Mouse (Mus musculus) cerebellum, adult 2 months (tissue): Measurements from ENCODE around the gene Pxmp4. TPM values are rescaled to one million over a fixed set of nuclear protein-coding genes. Genes with fewer than 3 reads are reported as not detected.

Source experiments
- DNase-seq, 2 experiments: peaks; one replicate each; pipeline ENCODE4 v3.0.0; 2021
- H3K27ac ChIP-seq: fragments of 200-500 bp; 2 replicates; pipeline ENCODE4 v1.5.1; 2012; ENCODE audit warnings: low read length, control low read depth, inconsistent platforms; ENCODE audit not compliant: insufficient read depth
- H3K27me3 ChIP-seq: fragments of 200-500 bp; 2 replicates; pipeline ENCODE4 v1.6.1; 2012; ENCODE audit warnings: inconsistent platforms, mild to moderate bottlenecking, low read length, moderate library complexity; ENCODE audit not compliant: control insufficient read depth, insufficient read depth
- H3K4me1 ChIP-seq: fragments of 200-500 bp; 2 replicates; pipeline ENCODE4 v1.6.1; 2011; ENCODE audit warnings: low read length; ENCODE audit not compliant: control insufficient read depth, insufficient read depth
- H3K4me3 ChIP-seq: fragments of 200-500 bp; replicated peaks from 2 replicates; pipeline ENCODE3; 2011; ENCODE audit warnings: mild to moderate bottlenecking, low read depth, low read length, control low read depth; ENCODE audit not compliant: insufficient read depth
- CTCF ChIP-seq: fragments of 200-500 bp; IDR thresholded peaks from 2 replicates; pipeline ENCODE4 v1.5.1; 2011; ENCODE audit warnings: low read depth, mild to moderate bottlenecking, control low read depth, low read length, moderate library complexity, borderline replicate concordance; ENCODE audit not compliant: insufficient read depth
- POLR2A ChIP-seq: fragments of 200-500 bp; IDR thresholded peaks from 2 replicates; pipeline ENCODE4 v1.6.1; 2011; ENCODE audit warnings: low read length, control low read depth, borderline replicate concordance; ENCODE audit not compliant: insufficient read depth
- WGBS: fragments of 180-500 bp; shearing (Covaris S2); methylation state at CpG from one replicate; pipeline ENCODE4 v1.1.7; 2018; 5-methylcytosine and 5-hydroxymethylcytosine counted together
- polyA plus RNA-seq: library from polyadenylated mRNA; depleted of rRNA; stranded (reverse); fragments of >200 nt; gene quantifications from 2 replicates; pipeline ENCODE4 v1.2.3, GENCODE M21; 2012

Gene Pxmp4
- polyA plus RNA-seq, 1 experiment = 14.9 TPM

- H3K4me1 ChIP-seq = peaks cover 23% of the 10 kb centered on the region
- H3K27me3 ChIP-seq = no peaks in the 10 kb centered on the region
- peak overlapping the region; percentile 33 for H3K4me3 ChIP-seq
- 2% methylated on average over 27 of the region's 27 CpGs for WGBS
- 0 out of 2 replicates have a peak overlapping the region, but pooled peaks have one; percentile 10 for H3K27ac ChIP-seq
- TF ChIP-seq CTCF = peak; percentile 77
- TF ChIP-seq POLR2A = no peak
- peak; percentile 87 to 89 for DNase-seq
Measured at GRCm38 (mm10) chr2:154552424-154552907, 51.0 kb downstream of the Pxmp4 start.

GRCm38 (mm10) chr2:154551927-154552326 is 51.6 kb downstream of the Pxmp4 start:
- Histone ChIP-seq H3K4me3 (peak overlapping the region; percentile 33), H3K27ac (no peak overlapping the region)
- no peak for TF ChIP-seq POLR2A
- no peak for TF ChIP-seq CTCF

GRCm38 (mm10) chr2:154551476-154551875 is 52.0 kb downstream of the Pxmp4 start, which contains the start of gene Actl10:
Gene Actl10, plus strand, starts transcription at chr2:154551776.
- Histone ChIP-seq H3K27ac (0 out of 2 replicates have a peak within 1 kb of the TSS, but pooled peaks have one; percentile 10), H3K27me3 (no peaks in the 10 kb centered on the region), H3K4me1 (peaks cover 19% of the 10 kb centered on the region), H3K4me3 (peak within 1 kb of the TSS; percentile 33)
- peak in 1 of 2 experiments; percentile 12 for DNase-seq
- 89% methylated on average over 4 of the region's 4 CpGs for WGBS
- TF ChIP-seq POLR2A (no peak), CTCF (no peak)

More at GRCm38 (mm10) chr2:154551927-154552326, 51.6 kb downstream of the Pxmp4 start:
- H3K27me3 ChIP-seq = no peaks in the 10 kb centered on the region
- 22% methylated on average over 21 of the region's 21 CpGs for WGBS
- peak in 1 of 2 experiments; percentile 37 for DNase-seq
- H3K4me1 ChIP-seq = peaks cover 19% of the 10 kb centered on the region

- WGBS = 50% methylated on average over 2 of the region's 2 CpGs
- TF ChIP-seq POLR2A (no peak), CTCF (no peak)
- Histone ChIP-seq H3K27me3 (no peaks in the 10 kb centered on the region), H3K27ac (no peak overlapping the region), H3K4me1 (peaks cover 19% of the 10 kb centered on the region), H3K4me3 (no peak overlapping the region)
- DNase-seq = no peak
Measured at GRCm38 (mm10) chr2:154550937-154551336, 52.6 kb downstream of the Pxmp4 start.

- 18% methylated on average over 20 of the region's 20 CpGs for WGBS
- TF ChIP-seq POLR2A = no peak
- no peak overlapping the region for H3K27ac ChIP-seq
Measured at GRCm38 (mm10) chr2:154549886-154550189, 53.7 kb downstream of the Pxmp4 start.

GRCm38 (mm10) chr2:154549127-154549885 is 54.2 kb downstream of the Pxmp4 start:
- H3K27ac ChIP-seq = no peak overlapping the region
- TF ChIP-seq POLR2A (no peak), CTCF (no peak)
- H3K27me3 ChIP-seq = no peaks in the 10 kb centered on the region
- peak in 1 of 2 experiments; percentile 32 for DNase-seq
- WGBS = 29% methylated on average over 47 of the region's 48 CpGs
- H3K4me3 ChIP-seq = no peak overlapping the region
- H3K4me1 ChIP-seq = peaks cover 20% of the 10 kb centered on the region

More at GRCm38 (mm10) chr2:154549886-154550189, 53.7 kb downstream of the Pxmp4 start:
- Histone ChIP-seq H3K4me3 (no peak overlapping the region), H3K27me3 (no peaks in the 10 kb centered on the region), H3K4me1 (peaks cover 19% of the 10 kb centered on the region)
- DNase-seq = no peak

GRCm38 (mm10) chr2:154548688-154549087 is 54.8 kb downstream of the Pxmp4 start:
- TF ChIP-seq CTCF (no peak), POLR2A (no peak)
- 94% methylated on average over 3 of the region's 3 CpGs for WGBS
- no peak overlapping the region for H3K27ac ChIP-seq
- H3K4me3 ChIP-seq = no peak overlapping the region
- H3K27me3 ChIP-seq = no peaks in the 10 kb centered on the region
- H3K4me1 ChIP-seq = peaks cover 26% of the 10 kb centered on the region
- peak in 1 of 2 experiments; percentile 17 for DNase-seq

- H3K27ac ChIP-seq = no peak within 1 kb of the TSS
- 54% methylated on average over 10 of the region's 10 CpGs for WGBS
- H3K4me1 ChIP-seq = peaks cover 16% of the 10 kb centered on the region
- TF ChIP-seq POLR2A (no peak), CTCF (no peak)
- H3K27me3 ChIP-seq = no peaks in the 10 kb centered on the region
- peak; percentile 26 to 43 for DNase-seq
- H3K4me3 ChIP-seq = no peak within 1 kb of the TSS
Measured at GRCm38 (mm10) chr2:154546711-154547110, 56.8 kb downstream of the Pxmp4 start, which contains the start of gene 1700003F12Rik. Gene 1700003F12Rik, plus strand, starts transcription at chr2:154547085.
